Mouse (Mus musculus) CD4-positive helper T cell, adult 2 months (primary cell): ENCODE measurements around the gene Nek5.

Experiments used
- DNase-seq: peaks from one replicate; pipeline ENCODE4 v3.0.0-alpha.2; 2012; ENCODE audit warnings: low read depth, missing footprints, low spot score

The Nek5 gene

DNA sequence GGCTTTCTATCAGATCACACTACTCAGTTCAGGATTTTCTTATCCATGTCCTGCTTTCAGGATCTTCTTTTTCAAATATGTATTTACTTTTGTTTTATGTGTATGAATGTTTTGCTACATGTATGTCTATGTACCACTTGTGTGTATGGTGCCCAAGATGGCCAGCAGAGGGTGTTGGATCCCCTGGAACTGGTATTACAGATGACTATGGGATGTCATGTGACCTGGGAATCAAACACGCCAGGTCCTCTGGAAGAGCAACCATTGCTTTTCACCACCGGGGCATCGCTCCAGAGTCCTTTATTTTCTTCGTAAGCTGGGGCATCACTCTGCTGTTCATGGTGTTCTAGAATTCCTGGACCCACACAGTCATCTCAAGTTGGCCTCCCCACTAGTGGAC lies 35.6 kb downstream of the Nek5 start:
- no peak for DNase-seq

DNA sequence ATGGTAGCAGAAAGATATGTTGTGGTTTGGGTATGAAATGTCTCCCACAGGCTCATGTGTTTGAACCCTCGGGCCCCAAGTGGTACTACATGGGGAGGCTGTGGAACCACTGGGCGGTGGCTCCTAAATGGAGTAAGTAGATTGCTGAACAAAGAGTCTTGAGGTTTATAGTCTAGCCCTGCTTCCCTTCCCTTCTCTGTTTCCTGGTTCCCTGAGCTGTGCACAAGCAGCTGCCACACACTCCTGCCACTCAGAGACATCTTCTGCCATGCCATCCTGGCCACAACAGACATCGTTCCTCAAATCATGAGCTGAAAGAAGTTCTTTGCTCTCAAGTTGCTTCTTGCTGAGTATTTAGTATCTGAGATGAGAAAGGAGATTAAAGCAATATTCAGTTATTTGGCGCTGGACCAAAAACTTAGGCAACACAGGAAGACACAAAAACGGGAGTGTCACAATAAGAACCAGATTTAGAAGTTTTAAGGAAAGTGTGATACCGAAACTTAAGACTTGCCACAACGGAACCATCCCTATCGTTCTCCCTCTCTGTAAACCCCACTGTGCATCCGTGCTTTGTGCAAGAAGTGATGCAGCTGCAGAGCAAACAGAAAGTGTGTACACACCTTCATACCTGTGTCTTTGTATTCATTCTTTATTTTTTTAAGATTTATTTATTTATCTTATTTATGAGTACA lies 45.4 kb downstream of the Nek5 start:
- no peak for DNase-seq

DNA sequence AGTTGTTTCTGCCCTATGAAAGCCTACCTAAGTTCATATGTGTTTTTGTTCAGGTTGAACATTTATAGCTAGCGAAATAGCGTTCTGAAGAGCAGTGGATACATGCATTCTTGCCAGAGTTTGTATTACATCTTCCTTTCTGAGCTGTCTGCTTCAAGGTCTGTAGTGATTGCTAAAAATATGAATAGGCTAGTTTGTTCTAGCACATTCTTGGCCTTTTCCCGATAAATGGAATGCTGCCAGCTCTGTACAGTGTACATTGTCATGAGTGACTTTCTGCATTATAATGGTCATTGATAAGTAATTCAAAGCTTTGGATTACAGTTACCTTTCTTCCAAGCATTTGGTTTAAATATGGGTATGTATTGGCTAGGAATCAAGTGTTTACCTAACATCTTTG lies 63.7 kb downstream of the Nek5 start:
- DNase-seq, result no peak

DNA sequence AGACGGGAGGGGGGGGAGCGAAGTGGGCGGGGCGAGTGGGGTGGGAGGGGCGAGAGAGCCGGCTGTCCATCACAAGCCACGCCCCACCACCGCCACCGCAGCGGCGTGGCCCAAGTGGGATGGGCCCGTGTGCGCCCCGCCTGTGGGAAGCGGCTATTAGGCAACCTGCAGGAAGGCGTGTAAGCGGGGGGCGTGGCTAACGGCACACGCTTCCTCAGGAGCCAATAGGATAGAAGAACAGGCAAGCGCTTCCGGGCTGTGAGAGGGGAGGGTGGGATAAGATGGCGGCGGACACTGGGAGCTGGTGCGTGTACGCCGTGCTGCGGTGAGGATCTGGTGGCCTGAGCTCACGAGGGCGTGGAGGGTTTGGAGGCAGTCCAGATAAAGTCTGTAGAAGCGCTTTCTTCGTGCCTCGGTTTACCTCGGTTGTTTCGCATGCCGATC lies 64.4 kb downstream of the Nek5 start, which contains the start of gene Alg11:
TSS of gene Alg11 (plus strand) at position 276 of the 444 bp plus-strand sequence.
- peak; percentile 99 for DNase-seq

DNA sequence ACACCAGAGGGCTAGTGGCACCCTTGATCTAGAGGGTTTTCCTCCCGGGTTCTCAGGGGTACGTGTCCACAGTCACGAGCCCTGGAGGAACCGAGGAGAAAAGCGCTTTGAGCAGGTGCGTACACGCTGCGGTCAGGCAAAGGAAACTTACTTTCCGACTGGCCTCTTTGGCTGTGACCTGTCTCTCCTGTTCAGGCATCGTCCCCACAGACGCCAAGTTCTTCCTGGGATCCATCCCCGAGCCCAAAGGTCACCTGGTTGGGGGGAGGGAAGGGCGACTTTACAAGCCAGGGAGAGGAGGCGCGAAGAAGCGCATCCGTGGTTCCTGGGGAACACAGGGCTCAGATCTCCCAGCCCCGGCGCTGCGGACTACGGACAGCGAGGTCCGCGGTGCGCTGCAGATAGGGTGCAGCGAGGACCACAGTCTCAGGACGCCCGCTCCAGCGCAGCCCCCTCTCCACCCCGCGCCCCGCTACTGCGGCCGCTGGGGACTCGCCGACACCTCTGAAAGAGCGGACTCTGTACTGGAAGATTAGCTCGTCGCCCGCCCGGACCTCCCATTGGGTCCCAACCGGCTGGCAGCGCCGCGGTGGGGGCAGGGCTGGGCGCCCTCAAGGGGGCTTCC lies 64.9 kb downstream of the Nek5 start, which contains the start of gene Atp7b:
TSS of gene Atp7b (minus strand) at position 485 of the 625 bp plus-strand sequence.
- peak; percentile 64 for DNase-seq

DNA sequence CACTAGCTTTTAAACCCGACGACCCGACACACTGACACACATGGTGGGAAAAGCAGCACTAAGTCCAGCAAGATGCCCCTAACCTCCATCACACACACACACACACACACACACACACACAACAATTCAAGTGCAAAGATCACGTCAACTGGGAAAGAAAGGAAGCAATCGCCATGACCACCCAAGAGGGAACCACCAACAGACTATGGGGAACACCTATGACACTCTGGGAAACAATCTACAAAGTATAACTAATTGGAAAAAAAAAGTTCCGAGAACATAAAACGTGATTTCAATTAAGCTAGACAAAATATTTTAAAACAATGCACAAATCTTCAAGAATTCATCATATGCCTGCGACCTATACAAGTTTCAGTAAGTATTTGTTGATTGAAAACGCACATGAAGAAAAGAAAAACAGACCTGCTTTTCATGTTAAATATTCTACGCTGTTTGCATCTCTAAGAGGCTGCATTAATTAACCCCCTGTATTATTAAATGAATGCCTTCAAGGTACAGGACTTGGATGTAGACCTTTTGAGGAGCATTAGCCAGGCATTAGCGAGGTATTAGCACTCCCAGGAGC lies 65.6 kb downstream of the Nek5 start:
- DNase-seq, result no peak

DNA sequence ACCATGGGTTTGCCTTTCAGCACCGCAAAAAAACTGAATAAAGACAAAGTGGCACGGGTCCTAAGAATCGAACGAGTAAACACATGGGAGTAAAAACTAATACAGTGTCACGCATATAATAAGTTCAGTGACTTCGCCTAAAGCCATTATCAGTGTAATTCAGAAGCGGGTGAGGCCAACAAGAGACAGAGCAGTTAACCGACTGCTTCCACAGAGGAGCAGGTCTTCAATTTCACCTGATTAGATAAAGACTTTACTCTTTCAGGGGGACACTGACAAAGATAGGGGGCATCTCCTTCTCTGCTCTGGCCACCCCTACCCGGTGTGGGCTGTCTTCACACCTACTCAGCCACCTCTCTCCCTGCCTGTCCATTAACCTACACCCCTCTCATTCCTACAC lies 66.5 kb downstream of the Nek5 start:
- DNase-seq, result no peak

DNA sequence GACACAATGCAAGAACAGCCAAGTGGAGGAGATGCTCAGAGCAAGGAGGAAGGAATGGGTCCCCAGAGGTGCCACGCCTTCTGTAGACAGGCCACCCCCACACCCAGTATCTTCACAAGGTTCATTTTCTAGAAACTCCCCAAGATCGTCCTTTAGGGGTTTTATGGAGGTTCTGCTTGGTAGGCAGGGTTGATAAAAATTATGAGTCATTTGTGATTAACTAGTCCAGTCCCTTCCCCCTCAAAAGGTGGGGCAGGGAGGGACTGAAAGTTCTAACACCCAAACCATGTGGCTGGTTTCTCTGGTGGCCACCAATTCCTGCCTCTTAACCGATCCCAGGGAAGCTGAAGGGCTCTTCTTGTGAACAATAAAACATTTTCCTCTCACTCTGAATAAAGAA lies 68.0 kb downstream of the Nek5 start:
- no peak for DNase-seq

DNA sequence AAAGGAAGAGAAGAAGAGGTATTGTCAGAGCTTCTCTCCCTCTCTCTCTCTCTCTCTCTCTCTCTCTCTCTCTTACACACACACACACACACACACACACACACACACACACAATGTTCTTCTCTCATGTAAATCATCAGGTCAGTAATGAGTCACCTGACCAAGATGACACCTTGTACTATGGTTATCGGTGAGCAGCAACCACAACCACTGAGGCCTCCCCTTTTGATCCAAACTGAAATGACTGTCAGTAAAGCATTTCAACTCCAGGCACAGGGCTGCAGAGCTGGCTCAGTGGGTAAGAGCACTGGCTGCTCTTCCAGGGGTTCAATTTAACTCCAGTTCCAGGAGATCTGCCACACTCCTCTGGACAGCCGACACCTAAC lies 69.4 kb downstream of the Nek5 start:
- DNase-seq, result no peak

DNA sequence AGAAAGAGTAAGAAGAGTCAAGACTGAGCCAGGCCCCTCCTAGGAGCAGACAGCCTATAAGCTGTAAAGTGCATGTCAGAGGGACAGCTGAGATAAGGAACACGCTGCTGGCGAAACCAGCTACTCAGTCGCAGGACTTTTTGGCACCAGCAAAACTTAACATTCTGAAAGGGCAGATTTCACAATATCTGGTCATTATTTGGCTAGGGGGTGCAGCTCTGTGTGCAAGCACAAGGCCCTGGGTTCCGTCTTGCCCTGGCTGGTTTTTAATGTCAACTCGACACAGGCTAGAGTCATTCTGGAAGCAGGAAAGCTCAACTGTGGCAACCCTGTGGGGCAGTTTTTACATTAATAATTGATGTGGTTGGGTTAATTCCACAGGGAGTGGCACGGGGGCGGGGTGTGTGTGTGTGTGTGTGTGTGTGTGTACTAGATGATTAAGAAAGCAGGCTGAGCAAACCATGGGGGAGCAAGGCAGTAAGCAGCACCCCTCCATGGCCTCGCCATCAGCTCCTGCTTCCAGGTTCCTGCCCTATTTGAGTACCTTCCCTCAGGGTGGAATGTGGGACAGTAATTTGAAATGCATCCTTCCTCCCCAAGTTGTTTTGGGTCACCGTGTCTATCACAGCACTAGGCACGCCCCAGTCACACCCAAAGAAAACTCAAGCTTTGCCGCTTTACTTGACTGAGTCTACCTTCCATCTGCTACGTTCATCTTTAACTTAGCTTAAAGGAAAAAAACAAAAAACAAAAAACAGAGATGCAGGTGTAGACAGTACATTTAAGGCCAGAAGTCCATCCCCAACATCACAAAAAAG lies 70.0 kb downstream of the Nek5 start:
- no peak for DNase-seq

DNA sequence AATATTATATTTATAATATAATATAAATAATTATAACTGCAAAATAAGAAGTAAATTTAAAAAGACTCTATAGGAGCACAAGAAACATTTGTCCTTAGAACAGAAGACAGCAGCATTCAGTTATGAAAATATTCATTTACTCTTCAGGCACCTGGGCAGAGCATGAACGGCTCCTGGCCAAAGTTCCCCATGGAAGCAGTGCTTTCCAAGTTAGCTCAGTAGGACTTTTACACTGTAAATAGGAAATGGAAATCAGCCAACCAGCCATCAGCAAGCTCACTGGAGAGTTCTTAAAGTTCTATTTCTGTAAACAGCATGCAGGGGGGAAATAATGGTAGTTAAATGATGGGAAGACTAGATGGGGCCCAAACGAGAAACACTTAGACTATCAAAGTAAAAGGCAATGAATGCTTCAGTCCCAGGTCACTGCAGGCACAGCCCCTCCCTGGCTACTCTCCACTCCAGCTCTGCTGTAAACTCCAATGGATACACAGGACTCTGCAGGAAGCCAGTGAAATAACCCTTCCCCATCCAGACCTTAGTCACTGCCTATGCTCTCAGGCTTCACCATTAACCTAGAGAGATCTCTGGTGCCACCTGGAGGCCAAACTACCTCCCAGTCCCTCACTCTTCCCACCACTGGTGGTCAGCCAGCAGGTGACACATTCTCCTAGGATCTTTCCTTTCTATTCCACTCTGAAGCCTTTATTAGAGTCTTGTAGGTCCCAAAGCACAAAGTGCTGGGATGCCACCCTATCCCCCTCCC lies 77.0 kb downstream of the Nek5 start:
- DNase-seq, result peak; percentile 16

DNA sequence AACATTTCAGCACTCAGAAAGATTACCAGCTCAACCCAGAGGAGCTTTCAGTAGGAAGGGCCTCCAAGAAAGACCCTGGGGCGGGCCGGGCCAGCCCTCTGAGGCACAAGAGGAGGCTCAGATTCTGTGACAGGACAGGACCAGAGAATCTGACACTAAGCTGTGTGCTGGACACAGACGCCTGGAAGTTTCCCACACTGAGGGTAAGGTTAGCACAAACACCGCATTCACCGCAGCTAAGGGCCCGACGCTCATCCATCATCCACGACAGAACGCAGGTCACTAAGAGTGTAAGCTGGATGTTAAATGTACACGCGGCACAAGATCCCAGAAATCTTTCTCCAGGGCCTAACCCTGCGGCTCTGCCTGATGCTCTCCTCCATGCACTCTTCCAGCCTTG lies 81.1 kb downstream of the Nek5 start:
- DNase-seq, result no peak

DNA sequence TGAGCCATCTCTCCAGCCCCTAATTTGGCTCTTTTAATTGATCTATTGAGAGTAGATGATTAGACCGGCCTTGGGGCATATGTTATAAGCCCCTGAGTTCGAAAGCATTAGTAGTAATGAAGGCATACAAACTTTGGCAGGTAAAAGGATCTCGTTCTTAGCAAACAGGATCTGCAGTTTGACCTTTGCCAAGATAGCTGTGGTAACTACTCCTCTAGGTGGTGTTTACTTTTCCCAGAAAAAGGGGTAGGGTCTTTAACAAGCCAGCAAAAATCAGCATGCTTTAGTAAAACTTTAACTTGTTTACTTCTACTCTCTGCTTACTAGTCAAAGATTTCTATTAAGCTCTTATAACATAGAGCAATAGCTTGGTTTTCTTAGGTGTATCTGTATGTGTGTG lies 82.3 kb downstream of the Nek5 start:
- DNase-seq, result no peak

DNA sequence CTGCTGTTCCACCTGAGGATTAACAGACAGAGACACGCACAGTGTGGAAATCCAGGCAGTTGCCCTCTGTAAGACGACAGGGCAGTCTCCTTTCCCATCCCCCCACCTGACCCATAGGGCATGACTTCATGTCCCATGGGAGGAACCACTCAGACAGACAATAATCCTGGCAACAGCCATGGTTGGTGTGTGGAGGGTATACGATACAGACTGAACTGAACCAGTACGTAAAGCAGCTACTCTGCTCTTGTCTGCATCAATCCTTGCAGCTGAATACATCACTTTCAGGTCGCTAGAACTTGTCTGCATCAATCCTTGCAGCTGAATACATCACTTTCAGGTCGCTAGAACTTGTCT lies 84.7 kb downstream of the Nek5 start:
- DNase-seq, result no peak

DNA sequence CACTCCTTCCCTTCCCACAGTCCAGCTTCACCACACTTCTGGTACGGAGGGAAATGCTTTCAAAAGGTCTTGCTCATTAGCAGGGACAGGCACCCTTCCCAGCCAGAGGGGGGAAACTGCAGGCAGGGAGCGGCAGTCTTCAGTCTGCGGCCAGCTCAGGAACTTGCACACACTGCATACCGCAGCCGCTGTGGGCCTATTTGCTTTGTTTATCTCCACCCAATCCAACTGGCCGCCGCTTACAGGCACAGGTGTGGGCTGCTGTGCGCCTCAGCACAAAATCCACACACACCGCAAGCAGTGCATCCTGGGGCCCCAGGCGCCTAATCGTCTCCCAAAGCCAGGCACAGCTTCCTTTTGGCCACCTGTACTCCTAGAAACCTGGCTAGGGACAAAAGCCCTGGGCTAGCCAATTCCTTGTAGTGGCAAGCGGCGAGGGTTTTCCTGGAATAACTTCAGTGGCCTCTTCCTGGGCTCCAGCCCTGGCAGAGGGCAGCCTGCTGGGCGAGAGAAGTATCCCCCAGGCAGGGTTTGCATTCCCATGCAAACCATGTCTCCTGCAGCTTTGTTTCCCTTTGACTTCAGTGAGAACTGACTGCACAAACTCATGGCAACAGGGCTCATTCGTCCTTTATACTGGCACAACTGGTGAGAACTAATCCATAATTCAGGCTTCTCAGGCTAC lies 85.2 kb downstream of the Nek5 start:
- no peak for DNase-seq

DNA sequence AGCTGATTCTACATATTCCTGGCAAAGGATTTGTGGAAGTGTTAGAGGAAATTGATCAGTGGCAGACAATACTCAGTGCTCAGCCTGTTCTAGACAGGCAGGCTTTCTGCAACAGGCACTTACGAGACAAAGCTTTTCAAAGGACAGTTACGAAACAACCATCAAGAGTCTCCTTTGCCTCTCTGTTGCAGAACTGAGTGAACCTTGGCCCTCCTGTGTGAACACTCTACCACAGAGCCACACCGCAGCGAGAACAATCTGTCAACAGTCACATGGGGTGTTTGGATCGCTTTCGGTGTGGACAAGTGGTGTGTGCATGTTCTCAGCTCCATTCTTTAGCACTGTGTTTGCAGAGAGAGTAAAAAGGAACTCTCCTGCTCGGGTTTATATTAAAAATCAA lies 87.8 kb downstream of the Nek5 start:
- DNase-seq, result no peak

DNA sequence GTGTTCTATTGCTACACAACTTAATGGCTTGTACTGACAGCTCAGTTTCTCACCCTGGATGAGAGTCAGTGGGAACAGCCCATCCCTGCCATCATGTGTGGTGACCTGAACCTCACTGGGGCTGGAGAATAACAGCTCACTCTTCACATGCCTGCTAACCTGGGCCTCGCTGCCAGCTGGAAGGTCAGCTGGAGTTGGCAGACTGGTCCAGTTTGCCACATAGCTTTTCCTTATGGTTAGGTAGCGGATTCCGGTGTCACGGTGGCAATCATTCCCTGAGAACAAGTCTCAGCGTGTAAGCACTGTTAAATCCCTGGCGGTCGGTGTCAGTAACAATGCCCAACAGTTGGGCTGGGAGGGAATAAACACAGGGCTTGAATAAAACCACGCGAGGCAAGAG lies 88.7 kb downstream of the Nek5 start:
- DNase-seq, result no peak

DNA sequence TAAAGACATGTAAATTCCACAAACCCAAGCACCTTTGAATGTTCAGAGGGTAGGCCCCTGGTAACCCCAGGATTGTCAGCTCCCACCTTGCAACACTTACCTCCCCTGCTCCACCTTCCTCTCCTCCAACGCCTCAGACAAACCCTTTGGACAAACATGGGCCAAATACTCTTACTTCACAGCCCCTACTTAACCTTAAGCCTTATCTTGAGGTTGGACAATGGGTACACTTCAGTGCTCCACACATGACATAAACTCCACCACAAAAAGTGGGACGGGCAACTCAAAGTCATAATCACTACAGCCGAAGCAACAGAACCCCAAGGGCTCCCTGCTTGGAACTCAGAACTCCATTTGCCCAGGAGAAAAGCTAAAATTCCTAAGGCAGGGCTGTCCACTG lies 93.9 kb downstream of the Nek5 start:
- DNase-seq, result no peak

DNA sequence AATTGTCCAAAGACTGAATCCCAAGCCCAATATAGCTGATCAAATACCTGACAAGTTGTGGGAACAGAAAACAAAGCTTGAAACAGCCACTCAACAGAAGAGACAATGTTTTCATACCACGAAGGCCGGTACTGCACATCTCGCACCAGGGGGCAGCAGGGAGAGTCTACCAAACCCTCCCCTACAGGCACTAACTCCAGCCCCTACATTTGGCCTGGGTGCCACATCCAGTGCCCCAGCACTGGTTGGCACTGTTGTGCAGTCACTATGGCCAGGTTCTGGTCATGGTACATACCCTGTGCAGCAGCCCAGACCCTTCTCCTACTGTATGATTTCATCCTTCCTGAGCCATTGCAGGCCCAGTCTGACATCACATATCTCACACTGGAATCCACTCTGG lies 95.9 kb downstream of the Nek5 start:
- no peak for DNase-seq

DNA sequence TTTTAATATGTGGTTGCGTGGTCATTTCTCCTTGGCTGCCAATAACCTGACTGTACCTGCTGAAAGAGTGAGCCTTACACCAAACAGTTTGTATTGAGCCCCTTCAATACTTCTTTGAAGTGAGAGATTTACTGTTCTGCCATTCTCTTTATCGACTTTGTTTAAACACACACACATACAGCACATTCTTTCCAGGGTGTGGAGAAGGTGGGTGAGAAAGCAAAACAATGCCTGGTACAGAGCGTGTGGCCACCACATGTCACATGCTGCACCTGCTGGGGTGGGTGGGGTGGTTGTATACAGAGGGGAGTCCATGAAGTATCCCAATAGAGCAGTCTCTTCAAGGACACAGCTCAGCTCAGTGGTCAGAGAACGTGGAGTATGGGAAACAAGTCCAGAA lies 99.6 kb downstream of the Nek5 start:
- DNase-seq, result no peak
